In the genomic region with DNA sequence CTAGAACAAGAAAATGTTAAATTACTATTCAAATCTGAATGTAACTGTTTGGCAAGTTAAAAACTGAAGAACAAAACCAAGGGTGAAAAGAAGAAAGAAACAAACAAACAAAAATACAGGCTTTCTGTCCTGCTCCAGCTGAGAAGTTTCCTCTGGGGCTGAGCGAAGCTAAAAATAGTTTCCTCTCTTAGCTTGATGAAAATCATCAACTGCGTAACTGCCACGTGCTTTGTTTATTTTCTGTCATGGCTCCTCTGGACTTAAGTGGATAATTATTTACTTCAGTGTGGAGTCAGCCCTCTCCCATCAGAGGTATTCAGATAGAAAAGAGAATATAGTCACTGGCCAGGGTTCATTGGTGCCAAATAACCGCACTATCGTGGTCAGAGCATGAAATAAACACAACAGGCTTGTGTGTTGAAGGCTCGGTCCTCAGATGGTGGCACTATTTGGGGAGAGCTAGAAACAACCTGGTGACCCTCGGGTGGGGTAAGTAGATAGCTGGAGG, we compare ENCODE assay signal across 27 mouse cellular contexts. TPM values are rescaled to one million over a fixed set of nuclear protein-coding genes. Genes with fewer than 3 reads are reported as not detected.
DNase-seq lines count a peak whose midpoint lies in the region; ATAC-seq and TF ChIP-seq lines count a peak whose summit lies in the region.
"Had no signal": no experiment of that assay in that cellular context is flagged by ENCODE, and none has a peak within 500 bp of the region (broad histone marks: within the 10 kb centered on the region; RNA-seq: fewer than 3 reads in every experiment).

No protein-coding gene starts in this region.

- WGBS in heart, embryonic 14.5 days: 41% methylated on average over 7 of the region's 7 CpGs
- WGBS in lung, embryonic 14.5 days: 42% methylated on average over 7 of the region's 7 CpGs
- WGBS in forebrain, embryonic 14.5 days: 92% methylated on average over 7 of the region's 7 CpGs
- WGBS in midbrain, embryonic 15.5 days: 91% methylated on average over 7 of the region's 7 CpGs

- no peak for TF ChIP-seq CTCF in lung, embryonic 14.5 days (IDR thresholded peaks at IDR 0.05; ENCODE audit: low read depth)

- DNase-seq in heart, adult 11 months: peak; percentile 83
- DNase-seq in heart, postnatal 14 days: no peak
- DNase-seq in heart, postnatal 36 days: no peak
- peak; percentile 35 for DNase-seq in lung, embryonic 14.5 days
- DNase-seq in lung, postnatal 25 days (ENCODE audit: low spot score): no peak
- DNase-seq in forebrain, embryonic 14.5 days (ENCODE audit: low spot score): no peak
- DNase-seq: adrenal gland, postnatal 36 days; cerebellum, adult 11-12 months; cerebellum, postnatal 10 days; gastrocnemius, postnatal 36 days; kidney, postnatal 14 days; lung, adult 18-20 months; lung, postnatal 4 days; midbrain, embryonic 14.5 days; right cerebral cortex, postnatal 14 days; thymus, adult 2 months had no signal

- no peak overlapping the region for H3K9ac ChIP-seq in heart, embryonic 14.5 days (ENCODE audit: low read length)
- H3K9ac ChIP-seq in lung, embryonic 14.5 days: no peak overlapping the region
- no peak overlapping the region for H3K9ac ChIP-seq in forebrain, embryonic 14.5 days (ENCODE audit: low read length)
- H3K9ac ChIP-seq in midbrain, embryonic 15.5 days: no peak overlapping the region
- H3K9ac ChIP-seq: limb, embryonic 13.5 days; liver, embryonic 12.5 days; neural tube, embryonic 12.5 days had no signal

- H3K4me3 ChIP-seq in heart, embryonic 14.5 days (ENCODE audit: control insufficient read depth in 1 of 2, insufficient read depth in 1 of 2, low read depth in 1 of 2, low read length in 2 of 2): no peak overlapping the region
- no peak overlapping the region for H3K4me3 ChIP-seq in lung, embryonic 14.5 days (ENCODE audit: low read depth, low read length)
- H3K4me3 ChIP-seq in forebrain, embryonic 14.5 days (ENCODE audit: low read depth, low read length): no peak overlapping the region
- no peak overlapping the region for H3K4me3 ChIP-seq in midbrain, embryonic 15.5 days
- H3K4me3 ChIP-seq: embryonic facial prominence, embryonic 10.5 days; hindbrain, embryonic 10.5 days; limb, embryonic 13.5 days; liver, embryonic 12.5 days; neural tube, embryonic 12.5 days had no signal

- no peaks in the 10 kb centered on the region for H3K9me3 ChIP-seq in heart, embryonic 14.5 days (ENCODE audit: control insufficient read depth, low read length)
- H3K9me3 ChIP-seq in lung, embryonic 14.5 days (ENCODE audit: low read depth, low read length): no peaks in the 10 kb centered on the region
- no peaks in the 10 kb centered on the region for H3K9me3 ChIP-seq in forebrain, embryonic 14.5 days (replicated peaks; ENCODE audit: control insufficient read depth, low read length)
- no peaks in the 10 kb centered on the region for H3K9me3 ChIP-seq in midbrain, embryonic 15.5 days
- H3K9me3 ChIP-seq: embryonic facial prominence, embryonic 10.5 days; hindbrain, embryonic 10.5 days; limb, embryonic 13.5 days; liver, embryonic 12.5 days; neural tube, embryonic 12.5 days had no signal

- ATAC-seq in heart, embryonic 14.5 days (ENCODE audit: insufficient number of reproducible peaks, insufficient read depth, low FRiP score, low read depth): no peak
- peak; percentile 28; the same call in 1 of the 2 replicates for ATAC-seq in lung, embryonic 14.5 days (ENCODE audit: insufficient read depth)
- no peak for ATAC-seq in forebrain, embryonic 14.5 days
- ATAC-seq in midbrain, embryonic 15.5 days (replicated peaks): no peak
- ATAC-seq: forebrain, embryonic 16.5 days; hindbrain, embryonic 16.5 days; intestine, postnatal 0 days; liver, embryonic 12.5 days had no signal

- peak overlapping the region; percentile 37 for H3K4me2 ChIP-seq in heart, embryonic 14.5 days (ENCODE audit: low read length)
- no peak overlapping the region for H3K4me2 ChIP-seq in lung, embryonic 14.5 days
- no peak overlapping the region for H3K4me2 ChIP-seq in forebrain, embryonic 14.5 days (ENCODE audit: low read length)
- H3K4me2 ChIP-seq in midbrain, embryonic 15.5 days: no peak overlapping the region
- H3K4me2 ChIP-seq: limb, embryonic 13.5 days; liver, embryonic 12.5 days; neural tube, embryonic 12.5 days had no signal

- H3K27me3 ChIP-seq in heart, embryonic 14.5 days (ENCODE audit: control insufficient read depth, insufficient read depth, low read length): no peaks in the 10 kb centered on the region
- no peaks in the 10 kb centered on the region for H3K27me3 ChIP-seq in lung, embryonic 14.5 days (ENCODE audit: insufficient read depth, low read length)
- H3K27me3 ChIP-seq in forebrain, embryonic 14.5 days (replicated peaks; ENCODE audit: control insufficient read depth, insufficient read depth, low read length): no peaks in the 10 kb centered on the region
- no peaks in the 10 kb centered on the region for H3K27me3 ChIP-seq in midbrain, embryonic 15.5 days (replicated peaks)
- H3K27me3 ChIP-seq: limb, embryonic 13.5 days; liver, embryonic 12.5 days; neural tube, embryonic 12.5 days had no signal

- peaks cover 12 to 27% of the 10 kb centered on the region in 2 experiments for H3K4me1 ChIP-seq in heart, embryonic 14.5 days (ENCODE audit: control insufficient read depth in 2 of 2, insufficient read depth in 2 of 2, low read length in 2 of 2)
- H3K4me1 ChIP-seq in lung, embryonic 14.5 days (ENCODE audit: insufficient read depth): no peaks in the 10 kb centered on the region
- H3K4me1 ChIP-seq in forebrain, embryonic 14.5 days (ENCODE audit: control insufficient read depth, insufficient read depth, low read length): no peaks in the 10 kb centered on the region
- H3K4me1 ChIP-seq in midbrain, embryonic 15.5 days: no peaks in the 10 kb centered on the region
- H3K4me1 ChIP-seq: hindbrain, embryonic 10.5 days; liver, embryonic 12.5 days; neural tube, embryonic 12.5 days had no signal

- peak overlapping the region; percentile 71 to 73 for H3K27ac ChIP-seq in heart, embryonic 14.5 days (replicated peaks in 1 of 2; ENCODE audit: control insufficient read depth in 1 of 2, insufficient read depth in 1 of 2, low read depth in 2 of 2, low read length in 2 of 2)
- no peak overlapping the region for H3K27ac ChIP-seq in lung, embryonic 14.5 days (ENCODE audit: low read depth)
- no peak overlapping the region for H3K27ac ChIP-seq in forebrain, embryonic 14.5 days (ENCODE audit: low read depth, low read length)
- H3K27ac ChIP-seq in midbrain, embryonic 15.5 days: no peak overlapping the region
- H3K27ac ChIP-seq: embryonic facial prominence, embryonic 10.5 days; hindbrain, embryonic 10.5 days; limb, embryonic 13.5 days; liver, embryonic 12.5 days; neural tube, embryonic 12.5 days; stomach, postnatal 0 days had no signal

- no peaks in the 10 kb centered on the region for H3K36me3 ChIP-seq in heart, embryonic 14.5 days (ENCODE audit: control insufficient read depth, insufficient read depth, low read length)
- H3K36me3 ChIP-seq in lung, embryonic 14.5 days (ENCODE audit: insufficient read depth): no peaks in the 10 kb centered on the region
- H3K36me3 ChIP-seq in forebrain, embryonic 14.5 days (ENCODE audit: control insufficient read depth, insufficient read depth, low read length): no peaks in the 10 kb centered on the region
- no peaks in the 10 kb centered on the region for H3K36me3 ChIP-seq in midbrain, embryonic 15.5 days (replicated peaks)
- H3K36me3 ChIP-seq: embryonic facial prominence, embryonic 10.5 days; hindbrain, embryonic 10.5 days; limb, embryonic 13.5 days; liver, embryonic 12.5 days; neural tube, embryonic 12.5 days had no signal

- intact Hi-C loops in heart, postnatal 14 days (cut with DNase I): loop anchor here (5.0 kb wide), 1 partner anchor 46 kb away; no protein-coding TSS in a partner anchor
- intact Hi-C loops in heart, postnatal 36 days (cut with DNase I): loop anchor here (5.0 kb wide), 1 partner anchor 41 kb away; no protein-coding TSS in a partner anchor

RNA-seq across cellular contexts. Expression of a gene that starts 35.8 kb away (rescaled TPM):
- total RNA-seq in heart, postnatal 14 days (2021): 10 to 100 TPM; 43.4 to 47.7 TPM
- polyA plus RNA-seq in heart, embryonic 14.5 days (2014; fragmentation: Nextera tagmentation; extraction: Ambion mirVana): 20.5 and 23.9 TPM in 2 replicates
- 10 to 100 TPM; 64.9 to 93.1 TPM for total RNA-seq in heart, postnatal 36 days (2021)
- polyA plus RNA-seq in lung, embryonic 14.5 days (2014; fragmentation: Nextera tagmentation; extraction: Ambion mirVana): 12.4 and 13.0 TPM in 2 replicates
- polyA plus RNA-seq in forebrain, embryonic 14.5 days (2014; fragmentation: Nextera tagmentation; extraction: Ambion mirVana): 5.6 and 6.1 TPM in 2 replicates
- polyA plus RNA-seq in midbrain, embryonic 15.5 days (2015; fragmentation: Nextera tagmentation; extraction: Ambion mirVana): 8.8 and 9.4 TPM in 2 replicates

Comparison
In these comparisons a context has a peak if more than half of its experiments do, and no peak if none do; other contexts are left out.
1. DNase-seq: peak in heart, adult 11 months (single experiment) and lung, embryonic 14.5 days (single experiment); none in heart, postnatal 14 days (0 of 2), heart, postnatal 36 days (0 of 2), lung, postnatal 25 days (single experiment) and forebrain, embryonic 14.5 days (single experiment).
2. H3K27ac ChIP-seq: peak in heart, embryonic 14.5 days (2 of 2); none in lung, embryonic 14.5 days (single experiment), forebrain, embryonic 14.5 days (single experiment) and midbrain, embryonic 15.5 days (single experiment).